Mouse (Mus musculus): Measurements from ENCODE around the gene Plbd1. TPM values are rescaled to one million over a fixed set of nuclear protein-coding genes. Genes with fewer than 3 reads are reported as not detected.

Plbd1 gene
- polyA plus RNA-seq, 1 experiment from 2014 or later: 37.8 TPM

- no peak overlapping the region for H3K9ac ChIP-seq (ENCODE audit: low read length)
- WGBS: 84% methylated on average over 3 of the region's 3 CpGs
Measured at GRCm38 (mm10) chr6:136633154-136633553, 28.6 kb downstream of the Plbd1 start.

GRCm38 (mm10) chr6:136631945-136632534 lies 29.7 kb downstream of the Plbd1 start:
- no peaks in the 10 kb centered on the region for H3K27me3 ChIP-seq (ENCODE audit: control insufficient read depth, insufficient read depth, low read length)
- no peaks in the 10 kb centered on the region for H3K4me1 ChIP-seq (replicated peaks; ENCODE audit: control insufficient read depth, insufficient read depth)
- no peak for DNase-seq (ENCODE audit: low spot score)
- TF ChIP-seq EP300 (optimal IDR thresholded peaks at IDR 0.05) (no peak), CTCF (IDR thresholded peaks at IDR 0.05; ENCODE audit: low read depth) (no peak)
- H3K4me3 ChIP-seq (ENCODE audit: low read depth, low read length): no peak overlapping the region
- WGBS: 83% methylated on average over 13 of the region's 13 CpGs
- no peak for ATAC-seq (ENCODE audit: low FRiP score, low TSS enrichment)
- no peak overlapping the region for H3K9ac ChIP-seq (ENCODE audit: low read length)
- no peak overlapping the region for H3K4me2 ChIP-seq (replicated peaks; ENCODE audit: low read depth)
- H3K36me3 ChIP-seq (ENCODE audit: control insufficient read depth, insufficient read depth, low read length): no peaks in the 10 kb centered on the region
- no peaks in the 10 kb centered on the region for H3K9me3 ChIP-seq (ENCODE audit: control insufficient read depth, low read length)
- H3K27ac ChIP-seq (replicated peaks): no peak overlapping the region

More at GRCm38 (mm10) chr6:136633154-136633553, 28.6 kb downstream of the Plbd1 start:
- Histone ChIP-seq H3K4me1 (replicated peaks; ENCODE audit: control insufficient read depth, insufficient read depth) (no peaks in the 10 kb centered on the region), H3K4me2 (replicated peaks; ENCODE audit: low read depth) (no peak overlapping the region), H3K27ac (replicated peaks) (no peak overlapping the region), H3K9me3 (ENCODE audit: control insufficient read depth, low read length) (no peaks in the 10 kb centered on the region), H3K4me3 (ENCODE audit: low read depth, low read length) (no peak overlapping the region), H3K36me3 (ENCODE audit: control insufficient read depth, insufficient read depth, low read length) (no peaks in the 10 kb centered on the region), H3K27me3 (ENCODE audit: control insufficient read depth, insufficient read depth, low read length) (no peaks in the 10 kb centered on the region)
- TF ChIP-seq EP300 (optimal IDR thresholded peaks at IDR 0.05): no peak
- TF ChIP-seq CTCF (IDR thresholded peaks at IDR 0.05; ENCODE audit: low read depth): no peak
- DNase-seq (ENCODE audit: low spot score) (no peak), ATAC-seq (ENCODE audit: low FRiP score, low TSS enrichment) (no peak)

GRCm38 (mm10) chr6:136631519-136631918 lies 30.2 kb downstream of the Plbd1 start:
- H3K27ac ChIP-seq (replicated peaks): no peak overlapping the region
- no peaks in the 10 kb centered on the region for H3K4me1 ChIP-seq (replicated peaks; ENCODE audit: control insufficient read depth, insufficient read depth)
- no peaks in the 10 kb centered on the region for H3K27me3 ChIP-seq (ENCODE audit: control insufficient read depth, insufficient read depth, low read length)
- H3K9me3 ChIP-seq (ENCODE audit: control insufficient read depth, low read length): no peaks in the 10 kb centered on the region
- H3K4me2 ChIP-seq (replicated peaks; ENCODE audit: low read depth): no peak overlapping the region
- H3K9ac ChIP-seq (ENCODE audit: low read length): no peak overlapping the region
- DNase-seq (ENCODE audit: low spot score) (no peak), ATAC-seq (ENCODE audit: low FRiP score, low TSS enrichment) (peak; percentile 58; the same call in 1 of the 2 replicates)
- H3K4me3 ChIP-seq (ENCODE audit: low read depth, low read length): no peak overlapping the region
- TF ChIP-seq EP300 (optimal IDR thresholded peaks at IDR 0.05) (no peak), CTCF (IDR thresholded peaks at IDR 0.05; ENCODE audit: low read depth) (no peak)
- no peaks in the 10 kb centered on the region for H3K36me3 ChIP-seq (ENCODE audit: control insufficient read depth, insufficient read depth, low read length)
- WGBS: 74% methylated on average over 8 of the region's 8 CpGs

GRCm38 (mm10) chr6:136629639-136630038 lies 32.1 kb downstream of the Plbd1 start:
- Histone ChIP-seq H3K36me3 (ENCODE audit: control insufficient read depth, insufficient read depth, low read length) (no peaks in the 10 kb centered on the region), H3K27me3 (ENCODE audit: control insufficient read depth, insufficient read depth, low read length) (no peaks in the 10 kb centered on the region), H3K9ac (ENCODE audit: low read length) (no peak overlapping the region), H3K4me2 (replicated peaks; ENCODE audit: low read depth) (no peak overlapping the region), H3K4me3 (ENCODE audit: low read depth, low read length) (no peak overlapping the region), H3K27ac (replicated peaks) (no peak overlapping the region), H3K4me1 (replicated peaks; ENCODE audit: control insufficient read depth, insufficient read depth) (no peaks in the 10 kb centered on the region), H3K9me3 (ENCODE audit: control insufficient read depth, low read length) (no peaks in the 10 kb centered on the region)
- ATAC-seq (ENCODE audit: low FRiP score, low TSS enrichment): peak; percentile 37; the same call in 1 of the 2 replicates
- TF ChIP-seq CTCF (IDR thresholded peaks at IDR 0.05; ENCODE audit: low read depth) (no peak), EP300 (optimal IDR thresholded peaks at IDR 0.05) (no peak)
- DNase-seq (ENCODE audit: low spot score): no peak
- 60% methylated on average over 5 of the region's 5 CpGs for WGBS

GRCm38 (mm10) chr6:136625421-136625820 lies 36.3 kb downstream of the Plbd1 start:
- ATAC-seq (ENCODE audit: low FRiP score, low TSS enrichment): no peak

GRCm38 (mm10) chr6:136620361-136621139 lies 41.2 kb downstream of the Plbd1 start:
- Histone ChIP-seq H3K4me2 (replicated peaks; ENCODE audit: low read depth) (no peak overlapping the region; the same call in 1 of the 2 replicates), H3K27ac (replicated peaks) (no peak overlapping the region), H3K27me3 (ENCODE audit: control insufficient read depth, insufficient read depth, low read length) (no peaks in the 10 kb centered on the region), H3K4me3 (ENCODE audit: low read depth, low read length) (no peak overlapping the region), H3K36me3 (ENCODE audit: control insufficient read depth, insufficient read depth, low read length) (no peaks in the 10 kb centered on the region), H3K4me1 (replicated peaks; ENCODE audit: control insufficient read depth, insufficient read depth) (no peaks in the 10 kb centered on the region), H3K9ac (ENCODE audit: low read length) (no peak overlapping the region), H3K9me3 (ENCODE audit: control insufficient read depth, low read length) (no peaks in the 10 kb centered on the region)
- TF ChIP-seq EP300 (optimal IDR thresholded peaks at IDR 0.05): no peak
- peak; percentile 89 for TF ChIP-seq CTCF (IDR thresholded peaks at IDR 0.05; ENCODE audit: low read depth)
- ATAC-seq (ENCODE audit: low FRiP score, low TSS enrichment) (peak; percentile 60; the same call in 1 of the 2 replicates), DNase-seq (ENCODE audit: low spot score) (peak; percentile 87)
- WGBS: 47% methylated on average over 17 of the region's 17 CpGs

More at GRCm38 (mm10) chr6:136625421-136625820, 36.3 kb downstream of the Plbd1 start:
- DNase-seq (ENCODE audit: low spot score): no peak
- H3K27ac ChIP-seq (replicated peaks): no peak overlapping the region
- TF ChIP-seq CTCF (IDR thresholded peaks at IDR 0.05; ENCODE audit: low read depth) (no peak), EP300 (optimal IDR thresholded peaks at IDR 0.05) (no peak)
- no peak overlapping the region for H3K4me3 ChIP-seq (ENCODE audit: low read depth, low read length)
- H3K9me3 ChIP-seq (ENCODE audit: control insufficient read depth, low read length): no peaks in the 10 kb centered on the region
- no peaks in the 10 kb centered on the region for H3K27me3 ChIP-seq (ENCODE audit: control insufficient read depth, insufficient read depth, low read length)
- no peak overlapping the region for H3K4me2 ChIP-seq (replicated peaks; ENCODE audit: low read depth)
- 81% methylated on average over 12 of the region's 12 CpGs for WGBS
- H3K4me1 ChIP-seq (replicated peaks; ENCODE audit: control insufficient read depth, insufficient read depth): no peaks in the 10 kb centered on the region
- no peak overlapping the region for H3K9ac ChIP-seq (ENCODE audit: low read length)
- no peaks in the 10 kb centered on the region for H3K36me3 ChIP-seq (ENCODE audit: control insufficient read depth, insufficient read depth, low read length)

All from stomach, postnatal 0 days (tissue).